Mouse (Mus musculus) CH12.LX (cell line): ENCODE results near the gene Macc1. TPM values are rescaled to one million over a fixed set of nuclear protein-coding genes. Genes with fewer than 3 reads are reported as not detected.

Experiments
- DNase-seq: peaks from one replicate; pipeline ENCODE4 v3.0.0-alpha.2; 2013; ENCODE audit errors: extremely low read depth
- H3K27ac ChIP-seq: 2 replicates; pipeline ENCODE4 v1.5.1; 2012; ENCODE audit warnings: low read depth, mild to moderate bottlenecking, control low read depth, moderate library complexity; ENCODE audit not compliant: insufficient read depth
- H3K27me3 ChIP-seq: replicated peaks from 2 replicates; pipeline ENCODE3; 2012; ENCODE audit warnings: inconsistent platforms
- H3K36me3 ChIP-seq, 2 experiments: replicated peaks in 1 of 2; 2 replicates each; pipeline versions ENCODE3 to v1.6.1; 2012; ENCODE audit warnings: inconsistent platforms in 1 of 2, low read length in 1 of 2, mild to moderate bottlenecking in 1 of 2, mixed read lengths in 1 of 2, moderate library complexity in 1 of 2; ENCODE audit not compliant: control insufficient read depth in 1 of 2, insufficient read depth in 1 of 2
- H3K4me1 ChIP-seq, 2 experiments: 2 replicates each; pipeline ENCODE4 v1.6.1; 2012; ENCODE audit warnings: inconsistent platforms in 1 of 2, moderate library complexity in 1 of 2; ENCODE audit not compliant: insufficient read depth in 2 of 2, control insufficient read depth in 1 of 2
- H3K4me2 ChIP-seq: 2 replicates; pipeline ENCODE4 v1.6.1; 2012; ENCODE audit warnings: low read depth, mild to moderate bottlenecking, control low read depth; ENCODE audit not compliant: poor library complexity, insufficient read depth, severe bottlenecking
- H3K4me3 ChIP-seq, 3 experiments: fragments of 150-350 bp in 1 of 3; sonication (generic) in 1 of 3; replicated peaks in 1 of 3; 2 replicates each; pipeline versions ENCODE3 to v1.5.1; 2011 to 2012; ENCODE audit warnings: low read depth in 2 of 3, low read length in 2 of 3, mild to moderate bottlenecking in 2 of 3, moderate library complexity in 2 of 3, control low read depth in 1 of 3, improper control_type of control experiment in 1 of 3, inconsistent platforms in 1 of 3, mixed read lengths in 1 of 3; ENCODE audit not compliant: poor library complexity in 1 of 3
- H3K79me2 ChIP-seq: replicated peaks from 2 replicates; pipeline ENCODE4 v1.6.1; 2012; ENCODE audit warnings: mild to moderate bottlenecking, moderate library complexity; ENCODE audit not compliant: control insufficient read depth, poor library complexity, insufficient read depth, severe bottlenecking; ENCODE audit errors: extremely low read depth
- H3K9ac ChIP-seq: 2 replicates; pipeline ENCODE4 v1.6.1; 2012; ENCODE audit warnings: low read depth, mild to moderate bottlenecking, control low read depth, moderate library complexity; ENCODE audit not compliant: insufficient read depth
- H3K9me3 ChIP-seq: replicated peaks from 2 replicates; pipeline ENCODE3; 2012; ENCODE audit warnings: low read length, inconsistent platforms, mixed read lengths
- ETS1 ChIP-seq: conservative IDR thresholded peaks from 2 replicates; pipeline ENCODE4 v1.6.1; 2012; ENCODE audit warnings: low read depth, mild to moderate bottlenecking, inconsistent platforms, low read length, improper control_type of control experiment, moderate library complexity
- JUND ChIP-seq: conservative IDR thresholded peaks from 2 replicates; pipeline ENCODE4 v1.6.1; 2011; ENCODE audit warnings: low read depth, low read length, improper control_type of control experiment
- KAT2A ChIP-seq: IDR thresholded peaks from 2 replicates; pipeline ENCODE4 v1.6.1; 2012; ENCODE audit warnings: low read length, improper control_type of control experiment, inconsistent platforms; ENCODE audit not compliant: insufficient replicate concordance
- MAFK ChIP-seq: IDR thresholded peaks from 2 replicates; pipeline ENCODE4 v1.6.1; 2011; ENCODE audit warnings: low read length, improper control_type of control experiment; ENCODE audit not compliant: insufficient replicate concordance
- MXI1 ChIP-seq: IDR thresholded peaks from 2 replicates; pipeline ENCODE4 v1.6.1; 2011; ENCODE audit warnings: mild to moderate bottlenecking, low read depth, low read length, improper control_type of control experiment
- NELFE ChIP-seq: IDR thresholded peaks from 2 replicates; pipeline ENCODE4 v1.6.1; 2011; ENCODE audit warnings: low read depth, low read length, improper control_type of control experiment
- NRF1 ChIP-seq: IDR thresholded peaks from 2 replicates; pipeline ENCODE4 v1.6.1; 2014; ENCODE audit warnings: low read depth, mild to moderate bottlenecking, inconsistent platforms, low read length, improper control_type of control experiment, moderate library complexity
- PAX5 ChIP-seq: IDR thresholded peaks from 2 replicates; pipeline ENCODE4 v1.6.1; 2012; ENCODE audit warnings: low read length, inconsistent platforms, mixed read lengths
- POLR2A ChIP-seq: IDR thresholded peaks from 2 replicates; pipeline ENCODE4 v1.6.1; 2011; ENCODE audit warnings: low read depth, mild to moderate bottlenecking, improper control_type of control experiment, low read length
- POLR2AphosphoS2 ChIP-seq: IDR thresholded peaks from 2 replicates; pipeline ENCODE4 v1.6.1; 2011; ENCODE audit warnings: low read depth, low read length, improper control_type of control experiment
- RAD21 ChIP-seq: IDR thresholded peaks from 2 replicates; pipeline ENCODE4 v1.6.1; 2011; ENCODE audit warnings: low read depth, mild to moderate bottlenecking, low read length, improper control_type of control experiment, moderate library complexity
- RCOR1 ChIP-seq: conservative IDR thresholded peaks from 2 replicates; pipeline ENCODE4 v1.6.1; 2012; ENCODE audit warnings: low read depth, mild to moderate bottlenecking, inconsistent platforms, low read length, improper control_type of control experiment
- SIN3A ChIP-seq: IDR thresholded peaks from 2 replicates; pipeline ENCODE4 v1.6.1; 2012; ENCODE audit warnings: low read length, improper control_type of control experiment, inconsistent platforms
- SMC3 ChIP-seq: IDR thresholded peaks from 2 replicates; pipeline ENCODE4 v1.6.1; 2011; ENCODE audit warnings: low read depth, low read length, improper control_type of control experiment
- TCF12 ChIP-seq: IDR thresholded peaks from 2 replicates; pipeline ENCODE4 v1.6.1; 2014; ENCODE audit warnings: low read depth, mild to moderate bottlenecking, inconsistent platforms, low read length, improper control_type of control experiment
- UBTF ChIP-seq: IDR thresholded peaks from 2 replicates; pipeline ENCODE4 v1.6.1; 2012; ENCODE audit warnings: low read depth, mild to moderate bottlenecking, inconsistent platforms, low read length, improper control_type of control experiment, moderate library complexity
- ZC3H11A ChIP-seq: IDR thresholded peaks from 2 replicates; pipeline ENCODE4 v1.6.1; 2012; ENCODE audit warnings: low read depth, mild to moderate bottlenecking, inconsistent platforms, low read length, improper control_type of control experiment
- dilution Hi-C: fragments of 300-500 bp; cut with MboI; formaldehyde crosslinking; loops from 2 replicates; pipeline ENCODE4 v1.14.3; 2020; ENCODE audit warnings: low sequenced_read_pairs; ENCODE audit not compliant: extremely low pct_unique_long_range_greater_than_20kb, extremely low pct_ligation_motif_present
- in situ Hi-C: fragments of 300-500 bp; cut with MboI; formaldehyde crosslinking; loops from 3 replicates; pipeline ENCODE4 v1.14.3; 2019; ENCODE audit warnings: low sequenced_read_pairs, low pct_ligation_motif_present, low pct_unique_long_range_greater_than_20kb, mixed read lengths
- polyA plus RNA-seq: library from polyadenylated mRNA; unstranded; fragments of >175 nt; gene quantifications from 2 replicates; pipeline ENCODE4 v1.2.1, GENCODE M21; 2012; ENCODE audit warnings: low read depth; ENCODE audit not compliant: insufficient read length
- total RNA-seq, 2 experiments: library from RNA; depleted of rRNA; stranded (reverse); fragments of 300-350 nt in 1 of 2; fragments of >200 nt in 1 of 2; gene quantifications; 2 replicates each; pipeline ENCODE4 v1.2.3; 2012 to 2014

Gene Macc1
- 0.04 TPM in 2 replicates for total RNA-seq (2012; rRNA removed)
- total RNA-seq (2014; rRNA removed) = 0.08 and 0.13 TPM in 2 replicates
- polyA plus RNA-seq = 0.16 and 0.19 TPM in 2 replicates

- dilution Hi-C loops = no loop called here
- no peaks in the 10 kb centered on the region for H3K79me2 ChIP-seq
- no peak for TF ChIP-seq ZC3H11A
- no peak for TF ChIP-seq JUND
- TF ChIP-seq POLR2AphosphoS2 = no peak
- TF ChIP-seq RAD21 = no peak
- no peak for TF ChIP-seq NRF1
- TF ChIP-seq KAT2A = no peak
- no peak for TF ChIP-seq ETS1
- TF ChIP-seq MXI1 = no peak
- no peak for TF ChIP-seq POLR2A
- peaks cover 0 to 11% of the 10 kb centered on the region in 2 experiments; a peak in 2 of 4 replicates for H3K4me1 ChIP-seq
- H3K36me3 ChIP-seq = no peaks in the 10 kb centered on the region
- DNase-seq = no peak
- H3K4me3 ChIP-seq = no peak within 1 kb of the TSS
- H3K9ac ChIP-seq = no peak within 1 kb of the TSS
- H3K4me2 ChIP-seq = no peak within 1 kb of the TSS
- no peaks in the 10 kb centered on the region for H3K27me3 ChIP-seq
- H3K27ac ChIP-seq = no peak within 1 kb of the TSS
- in situ Hi-C loops = no loop called here
- no peaks in the 10 kb centered on the region for H3K9me3 ChIP-seq
These were observed at the start of gene Macc1 for GRCm38 (mm10) chr12:119313970-119314369. Gene Macc1 (plus strand): TSS chr12:119314270.

GRCm38 (mm10) chr12:119264506-119264905 is 49.6 kb upstream of the Macc1 start:
- in situ Hi-C loops = no loop called here
- Histone ChIP-seq H3K9me3 (no peaks in the 10 kb centered on the region), H3K79me2 (no peaks in the 10 kb centered on the region), H3K27ac (no peak overlapping the region), H3K4me3 (no peak overlapping the region), H3K4me1 (peaks cover 2 to 6% of the 10 kb centered on the region in 2 experiments; a peak in 1 of 4 replicates), H3K9ac (no peak overlapping the region), H3K36me3 (no peaks in the 10 kb centered on the region), H3K4me2 (no peak overlapping the region), H3K27me3 (no peaks in the 10 kb centered on the region)
- TF ChIP-seq SIN3A = no peak
- no peak for TF ChIP-seq RAD21
- TF ChIP-seq PAX5 = no peak
- TF ChIP-seq POLR2AphosphoS2 = no peak
- no peak for TF ChIP-seq MAFK
- no peak for TF ChIP-seq UBTF
- no peak for TF ChIP-seq MXI1
- no peak for TF ChIP-seq NELFE
- TF ChIP-seq RCOR1 = no peak
- TF ChIP-seq TCF12 = no peak
- no peak for TF ChIP-seq ZC3H11A
- TF ChIP-seq SMC3 = no peak
- dilution Hi-C loops = no loop called here
- DNase-seq = no peak
